Mouse (Mus musculus): ENCODE measurements at regions not wholly inside any gene's neighbourhood (a gene's known extent, or its start where the extent isn't known, plus 50 kb on each side); places are given as distances from the start of the nearest gene placed in this dataset.

- no peak for TF ChIP-seq E2F4 (IDR thresholded peaks at IDR 0.05; ENCODE audit: borderline replicate concordance, low read depth, low read length)
- TF ChIP-seq HCFC1 (IDR thresholded peaks at IDR 0.05; ENCODE audit: low read depth, low read length), result no peak
Measured at GRCm38 (mm10) chr15:51336441-51336840, 2548.3 kb upstream of the Gm7489 start.
